Comparison of ENCODE assay signal across 15 mouse cellular contexts in the genomic region with DNA sequence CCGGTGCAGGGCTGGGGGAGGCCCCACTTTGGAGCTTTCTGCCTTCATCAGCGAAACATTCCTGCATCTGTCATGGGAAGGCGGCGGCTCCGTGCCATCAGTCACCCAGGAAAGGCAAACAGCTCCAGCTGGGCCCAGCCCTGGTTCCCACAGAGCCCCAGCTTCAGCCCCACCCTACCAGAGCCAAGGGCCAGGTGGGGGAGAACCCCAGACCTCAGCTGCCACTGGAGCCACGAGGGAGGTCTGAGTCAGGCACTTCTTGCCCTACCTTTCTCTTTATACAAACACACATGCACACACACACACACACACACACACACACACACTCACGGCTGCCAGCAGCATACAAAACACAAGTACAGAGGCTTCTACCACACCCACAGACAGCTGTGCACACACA. TPM values are rescaled to one million over a fixed set of nuclear protein-coding genes. Genes with fewer than 3 reads are reported as not detected.
DNase-seq lines count a peak whose midpoint lies in the region; ATAC-seq lines count a peak whose summit lies in the region.
"Had no signal": no experiment of that assay in that cellular context is flagged by ENCODE, and none has a peak within 500 bp of the region (broad histone marks: within the 10 kb centered on the region; RNA-seq: fewer than 3 reads in every experiment).

No protein-coding gene starts in this region.

- no peak overlapping the region for H3K9ac ChIP-seq in kidney, embryonic 16.5 days (replicated peaks; ENCODE audit: low read length)
- H3K9ac ChIP-seq in limb, embryonic 13.5 days: no peak overlapping the region
- H3K9ac ChIP-seq: hindbrain, embryonic 15.5 days; liver, embryonic 12.5 days had no signal

- no peaks in the 10 kb centered on the region for H3K9me3 ChIP-seq in kidney, embryonic 16.5 days (ENCODE audit: low read length)
- no peaks in the 10 kb centered on the region for H3K9me3 ChIP-seq in limb, embryonic 13.5 days
- H3K9me3 ChIP-seq: hindbrain, embryonic 15.5 days; liver, embryonic 12.5 days had no signal

- 50% methylated on average over 7 of the region's 7 CpGs for WGBS in kidney, embryonic 16.5 days
- WGBS in limb, embryonic 13.5 days: 50% methylated on average over 7 of the region's 7 CpGs

- intact Hi-C loops in gastrocnemius, postnatal 14 days (cut with DNase I; ENCODE audit: low total_unique reads): no loop called here

- H3K36me3 ChIP-seq in kidney, embryonic 16.5 days (ENCODE audit: insufficient read depth, low read length): no peaks in the 10 kb centered on the region
- no peaks in the 10 kb centered on the region for H3K36me3 ChIP-seq in limb, embryonic 13.5 days
- H3K36me3 ChIP-seq: hindbrain, embryonic 15.5 days; liver, embryonic 12.5 days had no signal

- no peak overlapping the region for H3K4me3 ChIP-seq in kidney, embryonic 16.5 days (ENCODE audit: low read length)
- no peak overlapping the region for H3K4me3 ChIP-seq in limb, embryonic 13.5 days
- H3K4me3 ChIP-seq: hindbrain, embryonic 15.5 days; left cerebral cortex, adult 2 months; liver, embryonic 12.5 days had no signal

- H3K27ac ChIP-seq in kidney, embryonic 16.5 days (ENCODE audit: low read length): no peak overlapping the region
- H3K27ac ChIP-seq in limb, embryonic 13.5 days: no peak overlapping the region
- H3K27ac ChIP-seq: hindbrain, embryonic 15.5 days; left cerebral cortex, adult 2 months; liver, embryonic 12.5 days had no signal

- no peak for DNase-seq in kidney, adult 11 months
- peak; percentile 52 for DNase-seq in gastrocnemius, postnatal 14 days
- peak; percentile 76 for DNase-seq in lung, postnatal 36 days
- no peak for DNase-seq in left cerebral cortex, adult 18-20 months (ENCODE audit: low spot score in 2 of 2)
- DNase-seq in layer of hippocampus, adult 9-10 months (ENCODE audit: low spot score): no peak
- no peak for DNase-seq in natural killer cell, adult 2 months (ENCODE audit: low spot score in 2 of 2)
- DNase-seq: kidney, postnatal 36 days; right cerebral cortex, adult 18-20 months; thymus, postnatal 14 days had no signal

- H3K27me3 ChIP-seq in kidney, embryonic 16.5 days (ENCODE audit: insufficient read depth, low read length): no peaks in the 10 kb centered on the region
- no peaks in the 10 kb centered on the region for H3K27me3 ChIP-seq in limb, embryonic 13.5 days
- H3K27me3 ChIP-seq: hindbrain, embryonic 15.5 days had no signal

- no peak overlapping the region for H3K4me2 ChIP-seq in kidney, embryonic 16.5 days (replicated peaks; ENCODE audit: low read depth, low read length)
- no peak overlapping the region for H3K4me2 ChIP-seq in limb, embryonic 13.5 days (replicated peaks)
- H3K4me2 ChIP-seq: hindbrain, embryonic 15.5 days; liver, embryonic 12.5 days had no signal

- H3K4me1 ChIP-seq in kidney, embryonic 16.5 days (ENCODE audit: insufficient read depth, low read length): no peaks in the 10 kb centered on the region
- H3K4me1 ChIP-seq in limb, embryonic 13.5 days: peaks cover 18% of the 10 kb centered on the region
- H3K4me1 ChIP-seq: hindbrain, embryonic 15.5 days; liver, embryonic 12.5 days had no signal

- peak; percentile 61; the same call in 1 of the 2 replicates for ATAC-seq in kidney, embryonic 16.5 days (ENCODE audit: low FRiP score, low TSS enrichment)
- ATAC-seq in limb, embryonic 13.5 days (ENCODE audit: low FRiP score, low read depth): peak; percentile 13; the same call in 1 of the 2 replicates
- ATAC-seq: activated CD4-positive, CD25-positive, alpha-beta regulatory T cell, adult 4 months; liver, embryonic 12.5 days had no signal

RNA-seq across cellular contexts. Expression of a gene that starts 13.2 kb away (rescaled TPM):
- polyA plus RNA-seq in kidney, embryonic 16.5 days (2015; fragmentation: Nextera tagmentation; extraction: Ambion mirVana): 3.3 and 3.9 TPM in 2 replicates
- total RNA-seq in gastrocnemius, postnatal 14 days (2021): 1 to 10 TPM; 3.7 to 4.5 TPM
- polyA plus RNA-seq in limb, embryonic 13.5 days (2015; fragmentation: Nextera tagmentation; extraction: Ambion mirVana): 1.8 and 2.2 TPM in 2 replicates
- 10 to 100 TPM; 59.6 to 61.7 TPM for total RNA-seq in left cerebral cortex, adult 18-20 months (2021)

RNA-seq across cellular contexts. Expression of a gene that starts 30.6 kb away (rescaled TPM):
- 4.3 and 6.2 TPM in 2 replicates for polyA plus RNA-seq in kidney, embryonic 16.5 days (2015; fragmentation: Nextera tagmentation; extraction: Ambion mirVana)
- total RNA-seq in gastrocnemius, postnatal 14 days (2021): 10 to 100 TPM; 25.2 to 38.5 TPM
- polyA plus RNA-seq in limb, embryonic 13.5 days (2015; fragmentation: Nextera tagmentation; extraction: Ambion mirVana): 3.0 and 3.2 TPM in 2 replicates
- 10 to 100 TPM; 28.5 to 37.6 TPM for total RNA-seq in left cerebral cortex, adult 18-20 months (2021)

Comparison
In these comparisons a context has a peak if more than half of its experiments do, and no peak if none do; other contexts are left out.
1. DNase-seq: peak in gastrocnemius, postnatal 14 days (single experiment) and lung, postnatal 36 days (single experiment); none in kidney, adult 11 months (single experiment), left cerebral cortex, adult 18-20 months (0 of 2), layer of hippocampus, adult 9-10 months (single experiment) and natural killer cell, adult 2 months (0 of 2).
2. RNA of a gene that starts 13.2 kb away (total RNA-seq): 59.6 to 61.7 TPM in left cerebral cortex, adult 18-20 months; 3.7 to 4.5 TPM in gastrocnemius, postnatal 14 days; every median in the first group is over 10 times any median in the second.